Comparison of ENCODE assay signal across 8 mouse cellular contexts in the genomic region with DNA sequence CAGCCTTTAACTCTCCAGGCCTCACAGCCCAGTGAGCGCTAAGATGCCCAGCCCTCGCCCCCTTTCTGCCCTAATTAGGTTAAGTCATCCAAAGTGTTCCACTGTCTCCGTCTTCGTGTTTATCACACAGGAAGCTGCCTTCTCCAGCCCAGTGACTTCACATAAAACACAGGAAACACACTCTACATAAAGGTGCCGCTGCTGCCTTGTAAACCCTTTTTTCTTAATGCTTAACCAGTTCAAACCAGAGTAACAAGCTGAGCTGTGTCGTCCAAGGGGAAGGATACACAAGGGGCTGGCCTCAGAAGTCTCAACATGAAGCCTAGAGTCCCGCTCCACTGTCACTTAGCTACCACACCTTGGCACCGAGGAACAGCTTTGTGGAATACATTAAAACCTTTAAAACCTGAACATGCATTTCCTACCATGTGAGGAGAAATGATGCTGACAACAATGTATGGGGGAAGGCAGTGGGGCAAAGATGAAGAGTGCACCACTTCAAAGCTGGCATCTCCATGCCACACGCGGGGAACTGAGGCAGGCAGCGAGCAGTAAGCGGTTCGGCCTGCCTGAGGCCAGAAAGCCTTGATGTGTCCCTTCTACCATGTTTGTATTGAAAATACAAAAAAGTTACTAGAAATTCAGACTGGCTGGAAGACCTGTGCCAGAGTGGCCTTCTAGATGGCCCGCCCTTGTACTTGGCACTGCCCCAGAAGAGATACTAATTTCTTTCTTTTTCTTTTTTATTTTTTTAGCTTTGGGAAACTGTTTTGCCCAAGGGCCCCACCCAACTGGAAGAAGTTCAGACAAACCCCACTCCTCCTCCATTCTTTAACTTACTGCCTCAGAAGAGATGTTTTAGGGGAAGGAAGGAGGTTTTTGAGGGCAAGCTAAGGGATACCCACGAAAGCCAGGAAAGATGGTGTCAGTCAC. TPM values are rescaled to one million over a fixed set of nuclear protein-coding genes. Genes with fewer than 3 reads are reported as not detected.
A peak's percentile ranks its signal among the peaks of the same experiment; 100 is the strongest.
DNase-seq lines count a peak whose midpoint lies in the region; ATAC-seq and TF ChIP-seq lines count a peak whose summit lies in the region.

No protein-coding gene starts in this region.

- peak overlapping the region; percentile 80 for H3K27ac ChIP-seq in intestine, embryonic 15.5 days
- H3K27ac ChIP-seq in neural tube, embryonic 15.5 days (replicated peaks): no peak overlapping the region
- no peak overlapping the region for H3K27ac ChIP-seq in hindbrain, postnatal 0 days

- WGBS in intestine, embryonic 15.5 days: 72% methylated on average over 15 of the region's 15 CpGs
- 80% methylated on average over 15 of the region's 15 CpGs for WGBS in neural tube, embryonic 15.5 days
- WGBS in hindbrain, postnatal 0 days: 80% methylated on average over 15 of the region's 15 CpGs

- H3K9me3 ChIP-seq in intestine, embryonic 15.5 days: no peaks in the 10 kb centered on the region
- H3K9me3 ChIP-seq in megakaryocyte, embryonic 14.5 days: no peaks in the 10 kb centered on the region
- H3K9me3 ChIP-seq in neural tube, embryonic 15.5 days (replicated peaks): no peaks in the 10 kb centered on the region
- H3K9me3 ChIP-seq in hindbrain, postnatal 0 days (ENCODE audit: low read length): no peaks in the 10 kb centered on the region

- H3K4me3 ChIP-seq in intestine, embryonic 15.5 days (replicated peaks): no peak overlapping the region
- peak overlapping the region; percentile 99 for H3K4me3 ChIP-seq in megakaryocyte, embryonic 14.5 days (replicated peaks)
- H3K4me3 ChIP-seq in neural tube, embryonic 15.5 days (replicated peaks): no peak overlapping the region
- H3K4me3 ChIP-seq in hindbrain, postnatal 0 days (ENCODE audit: low read length): no peak overlapping the region

- peaks cover 6% of the 10 kb centered on the region; the same call in 1 of the 2 replicates for H3K36me3 ChIP-seq in intestine, embryonic 15.5 days
- H3K36me3 ChIP-seq in megakaryocyte, embryonic 14.5 days (replicated peaks; ENCODE audit: low read length): peaks cover 96% of the 10 kb centered on the region
- 0 out of 2 replicates have a peak, but pooled peaks cover 3% of the 10 kb centered on the region for H3K36me3 ChIP-seq in neural tube, embryonic 15.5 days
- H3K36me3 ChIP-seq in hindbrain, postnatal 0 days (ENCODE audit: insufficient read depth, low read length): no peaks in the 10 kb centered on the region

- H3K4me1 ChIP-seq in intestine, embryonic 15.5 days (replicated peaks): peaks cover 82% of the 10 kb centered on the region
- H3K4me1 ChIP-seq in megakaryocyte, embryonic 14.5 days: peaks cover 90% of the 10 kb centered on the region
- peaks cover 37% of the 10 kb centered on the region for H3K4me1 ChIP-seq in neural tube, embryonic 15.5 days
- peaks cover 3% of the 10 kb centered on the region; the same call in 1 of the 2 replicates for H3K4me1 ChIP-seq in hindbrain, postnatal 0 days (ENCODE audit: insufficient read depth, low read length)

- H3K4me2 ChIP-seq in intestine, embryonic 15.5 days (replicated peaks): peak overlapping the region; percentile 15; the same call in 1 of the 2 replicates
- H3K4me2 ChIP-seq in neural tube, embryonic 15.5 days: no peak overlapping the region
- H3K4me2 ChIP-seq in hindbrain, postnatal 0 days (ENCODE audit: low read depth, low read length): no peak overlapping the region

- H3K9ac ChIP-seq in intestine, embryonic 15.5 days: no peak overlapping the region
- no peak overlapping the region for H3K9ac ChIP-seq in neural tube, embryonic 15.5 days (replicated peaks)
- H3K9ac ChIP-seq in hindbrain, postnatal 0 days (replicated peaks; ENCODE audit: low read length): no peak overlapping the region

- no peaks in the 10 kb centered on the region for H3K27me3 ChIP-seq in intestine, embryonic 15.5 days (replicated peaks)
- no peaks in the 10 kb centered on the region for H3K27me3 ChIP-seq in megakaryocyte, embryonic 14.5 days (replicated peaks)
- H3K27me3 ChIP-seq in neural tube, embryonic 15.5 days (replicated peaks): no peaks in the 10 kb centered on the region
- no peaks in the 10 kb centered on the region for H3K27me3 ChIP-seq in hindbrain, postnatal 0 days (ENCODE audit: insufficient read depth, low read length)

- TF ChIP-seq CTCF in hindbrain, postnatal 0 days (IDR thresholded peaks at IDR 0.05; ENCODE audit: low read depth): no peak

- peak; percentile 15 for DNase-seq in adrenal gland, postnatal 10 days
- no peak for DNase-seq in adrenal gland, postnatal 25 days
- DNase-seq in CD4-positive helper T cell, adult 2 months (ENCODE audit: low read depth, low spot score): peak; percentile 90
- DNase-seq in embryo, embryonic 11 days: no peak
- no peak for DNase-seq in hindbrain, postnatal 0 days (ENCODE audit: low spot score)

- ATAC-seq in intestine, embryonic 15.5 days: no peak
- no peak for ATAC-seq in neural tube, embryonic 15.5 days (ENCODE audit: low FRiP score)
- no peak for ATAC-seq in hindbrain, postnatal 0 days

RNA-seq across cellular contexts. Expression of a gene that starts 7.4 kb away (rescaled TPM):
- 100 to 1,000 TPM; 222 to 260 TPM for total RNA-seq in adrenal gland, postnatal 10 days (2021)
- 325 and 352 TPM in 2 replicates for total RNA-seq in adrenal gland, postnatal 25 days (2021)
- 51.6 and 52.9 TPM in 2 replicates for polyA plus RNA-seq in intestine, embryonic 15.5 days (2015; fragmentation: Nextera tagmentation; extraction: Ambion mirVana)
- polyA plus RNA-seq in megakaryocyte, embryonic 14.5 days (2012; ENCODE audit: insufficient read depth, low replicate concordance): 1,439 and 1,641 TPM in 2 replicates
- polyA plus RNA-seq in neural tube, embryonic 15.5 days (2015; fragmentation: Nextera tagmentation; extraction: Ambion mirVana): 9.6 and 17.7 TPM in 2 replicates
- total RNA-seq in hindbrain, postnatal 0 days (2014; rRNA removed): 29.4 and 33.6 TPM in 2 replicates
- 8.4 and 9.1 TPM in 2 replicates for polyA plus RNA-seq in hindbrain, postnatal 0 days (2015; fragmentation: Nextera tagmentation; extraction: Ambion mirVana)

Comparison
In these comparisons a context has a peak if more than half of its experiments do, and no peak if none do; other contexts are left out.
1. DNase-seq: peak in adrenal gland, postnatal 10 days (single experiment) and CD4-positive helper T cell, adult 2 months (single experiment); none in adrenal gland, postnatal 25 days (single experiment), embryo, embryonic 11 days (single experiment) and hindbrain, postnatal 0 days (single experiment).
2. RNA of a gene that starts 7.4 kb away (polyA plus RNA-seq): 1,439 to 1,641 TPM in megakaryocyte, embryonic 14.5 days; 51.6 to 52.9 TPM in intestine, embryonic 15.5 days, 9.6 to 17.7 TPM in neural tube, embryonic 15.5 days and 8.4 to 9.1 TPM in hindbrain, postnatal 0 days; every median in the first group is over 10 times any median in the second.